Mouse (Mus musculus): Measurements from ENCODE around the gene Aldh1b1. TPM values are rescaled to one million over a fixed set of nuclear protein-coding genes. Genes with fewer than 3 reads are reported as not detected.
A peak's percentile ranks its signal among the peaks of the same experiment; 100 is the strongest.

Gene Aldh1b1
- polyA plus RNA-seq, 1 experiment from 2014 or later, result 25.7 TPM

- Histone ChIP-seq H3K27me3 (no peaks in the 10 kb centered on the region), H3K9me3 (no peaks in the 10 kb centered on the region), H3K9ac (replicated peaks) (peak overlapping the region; percentile 32), H3K27ac (replicated peaks) (peak overlapping the region; percentile 89), H3K4me1 (peaks cover 78% of the 10 kb centered on the region), H3K4me3 (0 out of 2 replicates have a peak overlapping the region, but pooled peaks have one; percentile 1), H3K4me2 (replicated peaks) (peak overlapping the region; percentile 31), H3K36me3 (no peaks in the 10 kb centered on the region)
- no peak for ATAC-seq (replicated peaks)
- WGBS, result under 1% methylated on average over 16 of the region's 16 CpGs
Observed at GRCm38 (mm10) chr4:45765121-45765564, 33.7 kb upstream of the Aldh1b1 start.

DNA sequence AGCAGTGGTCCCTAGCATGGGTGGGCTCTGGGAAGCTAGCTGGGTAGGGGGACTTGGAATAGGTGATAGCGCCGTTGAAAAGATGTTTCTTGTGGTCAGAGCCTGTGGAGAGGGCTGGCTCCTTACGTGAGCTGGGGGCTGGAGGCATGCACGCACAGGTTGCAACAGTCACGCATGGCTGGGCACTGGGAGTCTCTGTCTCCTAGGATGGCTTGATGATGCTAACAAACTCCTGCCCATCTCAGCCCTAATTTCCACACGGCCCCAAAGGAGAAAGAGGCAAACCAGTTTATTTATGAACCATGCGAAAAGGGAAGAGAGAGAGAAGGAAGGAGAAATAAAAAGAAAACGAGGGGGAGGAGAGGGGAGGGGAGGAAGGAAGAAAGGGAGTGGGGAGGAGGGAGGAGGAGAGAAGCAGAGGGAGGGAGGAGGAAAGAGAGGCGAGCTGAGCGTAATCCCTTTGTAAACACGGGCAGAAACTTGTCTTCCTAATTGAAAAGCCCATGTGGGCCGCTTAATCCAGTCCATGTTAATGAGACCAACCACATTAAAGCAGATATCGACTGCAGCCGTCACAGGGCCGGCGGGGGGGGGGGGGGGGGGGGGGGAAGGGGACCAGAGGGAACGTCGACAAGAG lies 33.1 kb upstream of the Aldh1b1 start:
- no peaks in the 10 kb centered on the region for H3K36me3 ChIP-seq
- peak overlapping the region; percentile 89 for H3K27ac ChIP-seq (replicated peaks)
- H3K27me3 ChIP-seq, result no peaks in the 10 kb centered on the region
- peaks cover 82% of the 10 kb centered on the region for H3K4me1 ChIP-seq
- 5% methylated on average over 12 of the region's 18 CpGs for WGBS
- H3K9ac ChIP-seq (replicated peaks), result peak overlapping the region; percentile 32
- ATAC-seq (replicated peaks), result no peak
- 0 out of 2 replicates have a peak overlapping the region, but pooled peaks have one; percentile 1 for H3K4me3 ChIP-seq
- H3K4me2 ChIP-seq (replicated peaks), result peak overlapping the region; percentile 31
- H3K9me3 ChIP-seq, result no peaks in the 10 kb centered on the region

DNA sequence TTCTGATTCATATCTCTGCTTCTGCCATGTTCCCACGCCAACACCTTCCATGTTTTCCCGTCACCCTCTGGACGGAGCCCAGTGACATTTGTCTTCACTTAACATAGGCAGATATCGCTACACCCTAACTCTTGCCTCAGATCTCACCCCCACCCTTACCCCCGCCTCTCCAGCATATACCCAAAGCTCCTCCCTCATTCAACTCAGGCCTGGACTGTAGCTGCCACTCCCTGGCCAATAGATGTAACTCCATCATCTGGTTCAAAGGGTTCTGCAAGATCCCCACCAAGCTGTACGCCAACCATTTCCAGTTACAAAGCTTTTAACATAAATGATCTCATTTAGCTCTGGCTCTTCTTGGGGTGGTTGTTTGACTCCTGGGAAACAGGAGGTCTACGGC lies 32.0 kb upstream of the Aldh1b1 start:
- ATAC-seq (replicated peaks), result no peak
- H3K27ac ChIP-seq (replicated peaks), result peak overlapping the region; percentile 89
- no peaks in the 10 kb centered on the region for H3K9me3 ChIP-seq
- H3K4me3 ChIP-seq, result no peak overlapping the region
- no peak overlapping the region for H3K9ac ChIP-seq (replicated peaks)
- H3K4me1 ChIP-seq, result peaks cover 93% of the 10 kb centered on the region
- no peak overlapping the region for H3K4me2 ChIP-seq (replicated peaks)
- no peaks in the 10 kb centered on the region for H3K36me3 ChIP-seq
- H3K27me3 ChIP-seq, result no peaks in the 10 kb centered on the region
- 82% methylated on average over 7 of the region's 7 CpGs for WGBS

GRCm38 (mm10) chr4:45767891-45768558 lies 30.8 kb upstream of the Aldh1b1 start:
- Histone ChIP-seq H3K27ac (replicated peaks) (peak overlapping the region; percentile 90), H3K9ac (replicated peaks) (no peak overlapping the region), H3K9me3 (no peaks in the 10 kb centered on the region), H3K27me3 (no peaks in the 10 kb centered on the region), H3K36me3 (no peaks in the 10 kb centered on the region), H3K4me3 (no peak overlapping the region), H3K4me1 (peaks cover 88% of the 10 kb centered on the region), H3K4me2 (replicated peaks) (no peak overlapping the region)
- WGBS, result 53% methylated on average over 11 of the region's 11 CpGs
- no peak for ATAC-seq (replicated peaks)

GRCm38 (mm10) chr4:45769141-45769540 lies 29.7 kb upstream of the Aldh1b1 start:
- H3K27ac ChIP-seq (replicated peaks), result peak overlapping the region; percentile 90

DNA sequence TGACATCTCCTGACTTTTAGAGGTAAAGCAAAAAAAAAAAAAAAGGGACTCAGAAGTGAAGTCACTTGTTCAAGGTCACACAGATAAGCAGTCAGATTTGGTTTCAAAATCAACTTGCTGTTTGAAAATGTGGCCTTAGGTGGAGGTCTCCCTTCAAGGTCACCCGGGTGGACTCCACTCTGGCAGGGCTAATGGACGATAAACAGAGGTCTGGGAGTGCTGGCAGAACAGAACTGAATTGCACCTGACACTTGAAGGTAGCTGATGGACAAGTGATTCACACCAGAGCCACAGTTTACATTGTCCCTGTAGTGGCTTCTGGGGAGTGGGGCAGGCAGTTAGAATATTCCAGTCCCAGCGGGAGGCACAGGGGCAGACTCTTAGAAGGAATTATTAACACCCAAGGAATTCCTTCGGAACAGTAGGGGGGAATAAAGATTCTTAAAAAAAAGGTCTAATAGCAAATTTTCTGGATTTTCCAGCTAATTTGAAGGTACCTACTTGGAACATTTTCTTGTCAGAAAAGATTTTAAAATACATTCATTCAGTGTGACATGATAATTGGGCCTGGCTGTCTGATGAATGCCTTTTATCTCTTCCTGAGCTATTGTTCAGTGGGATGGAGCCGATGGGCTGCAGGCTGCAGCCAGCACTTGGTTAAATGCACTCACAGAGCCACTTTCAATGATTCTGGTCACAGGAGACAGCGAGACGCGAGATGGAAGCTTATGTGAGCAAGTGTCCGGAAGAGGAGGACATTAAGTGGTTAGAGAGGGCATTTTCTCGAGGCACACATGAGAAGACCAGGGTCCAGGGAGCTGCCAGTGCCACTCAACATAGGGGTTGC lies 28.8 kb upstream of the Aldh1b1 start:
- no peaks in the 10 kb centered on the region for H3K9me3 ChIP-seq
- no peak overlapping the region; the same call in 1 of the 2 replicates for H3K4me2 ChIP-seq (replicated peaks)
- peaks cover 68% of the 10 kb centered on the region for H3K4me1 ChIP-seq
- H3K27ac ChIP-seq (replicated peaks), result peak overlapping the region; percentile 90
- no peak overlapping the region for H3K4me3 ChIP-seq
- no peaks in the 10 kb centered on the region for H3K36me3 ChIP-seq
- H3K27me3 ChIP-seq, result no peaks in the 10 kb centered on the region
- H3K9ac ChIP-seq (replicated peaks), result no peak overlapping the region
- 9% methylated on average over 10 of the region's 10 CpGs for WGBS
- no peak for ATAC-seq (replicated peaks)

More at GRCm38 (mm10) chr4:45769141-45769540, 29.7 kb upstream of the Aldh1b1 start:
- Histone ChIP-seq H3K36me3 (no peaks in the 10 kb centered on the region), H3K27me3 (no peaks in the 10 kb centered on the region), H3K9me3 (no peaks in the 10 kb centered on the region), H3K9ac (replicated peaks) (peak overlapping the region; percentile 11), H3K4me1 (peaks cover 77% of the 10 kb centered on the region), H3K4me3 (no peak overlapping the region), H3K4me2 (replicated peaks) (no peak overlapping the region)
- WGBS, result 22% methylated on average over 10 of the region's 10 CpGs
- no peak for ATAC-seq (replicated peaks)

- peak overlapping the region; percentile 90 for H3K27ac ChIP-seq (replicated peaks)
- H3K4me3 ChIP-seq, result no peak overlapping the region
- no peaks in the 10 kb centered on the region for H3K36me3 ChIP-seq
- ATAC-seq (replicated peaks), result peak; percentile 15; the same call in 1 of the 2 replicates
- H3K27me3 ChIP-seq, result no peaks in the 10 kb centered on the region
- H3K4me1 ChIP-seq, result peaks cover 62% of the 10 kb centered on the region
- WGBS, result 14% methylated on average over 4 of the region's 4 CpGs
- H3K9ac ChIP-seq (replicated peaks), result peak overlapping the region; percentile 38
- no peaks in the 10 kb centered on the region for H3K9me3 ChIP-seq
- H3K4me2 ChIP-seq (replicated peaks), result no peak overlapping the region; the same call in 1 of the 2 replicates
Observed at GRCm38 (mm10) chr4:45770638-45771033, 28.2 kb upstream of the Aldh1b1 start.

- Histone ChIP-seq H3K4me3 (no peak overlapping the region), H3K9me3 (no peaks in the 10 kb centered on the region), H3K4me2 (replicated peaks) (no peak overlapping the region; the same call in 1 of the 2 replicates), H3K36me3 (no peaks in the 10 kb centered on the region), H3K27ac (replicated peaks) (peak overlapping the region; percentile 90), H3K9ac (replicated peaks) (peak overlapping the region; percentile 38; the same call in 1 of the 2 replicates), H3K27me3 (no peaks in the 10 kb centered on the region), H3K4me1 (peaks cover 57% of the 10 kb centered on the region)
- 4% methylated on average over 8 of the region's 8 CpGs for WGBS
- ATAC-seq (replicated peaks), result no peak
Observed at GRCm38 (mm10) chr4:45771173-45771572, 27.6 kb upstream of the Aldh1b1 start.

DNA sequence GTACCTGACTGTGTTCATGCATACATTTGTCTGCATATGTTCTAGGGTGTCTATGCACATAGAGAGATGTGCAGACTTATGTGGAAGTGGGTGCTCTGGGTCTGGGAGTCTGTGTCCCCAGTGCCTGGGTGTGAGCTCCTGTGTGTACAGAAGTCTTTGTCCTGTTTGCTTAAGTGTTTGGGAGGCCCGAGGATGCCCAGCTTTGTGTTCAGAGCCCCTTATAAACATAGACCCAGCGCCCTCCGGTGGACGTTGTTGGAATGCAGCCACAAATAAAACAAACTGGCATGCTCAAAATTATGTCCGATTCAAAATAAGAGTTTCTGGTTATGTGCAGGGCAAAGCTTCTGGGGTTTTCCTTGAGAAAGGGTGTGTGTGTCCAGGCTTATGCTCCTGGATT lies 27.2 kb upstream of the Aldh1b1 start:
- no peak overlapping the region; the same call in 1 of the 2 replicates for H3K4me2 ChIP-seq (replicated peaks)
- H3K27me3 ChIP-seq, result no peaks in the 10 kb centered on the region
- WGBS, result under 1% methylated on average over 5 of the region's 5 CpGs
- H3K9ac ChIP-seq (replicated peaks), result peak overlapping the region; percentile 38; the same call in 1 of the 2 replicates
- H3K4me3 ChIP-seq, result no peak overlapping the region
- peak overlapping the region; percentile 90 for H3K27ac ChIP-seq (replicated peaks)
- H3K9me3 ChIP-seq, result no peaks in the 10 kb centered on the region
- H3K36me3 ChIP-seq, result no peaks in the 10 kb centered on the region
- peak; percentile 75 for ATAC-seq (replicated peaks)
- peaks cover 52% of the 10 kb centered on the region for H3K4me1 ChIP-seq

DNA sequence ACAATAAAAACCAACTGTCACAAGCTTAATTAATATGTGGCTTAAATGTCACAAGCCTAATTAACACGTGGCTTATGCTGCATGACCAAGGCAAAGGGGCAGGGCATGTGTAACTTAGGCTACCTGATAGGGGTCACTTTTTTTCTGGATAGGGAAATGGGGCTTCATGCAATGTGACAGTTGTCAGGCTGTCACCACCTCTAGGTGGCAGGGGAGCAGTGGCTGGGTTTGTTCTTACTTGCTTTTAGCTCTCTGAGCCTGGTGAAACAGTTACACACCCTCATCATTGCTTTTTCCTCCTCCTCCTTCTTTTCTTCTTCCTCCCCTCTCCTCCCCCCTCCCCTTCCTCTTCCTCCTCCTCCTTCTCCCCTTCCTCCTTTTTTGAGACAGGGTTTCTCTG lies 15.2 kb upstream of the Aldh1b1 start:
- H3K36me3 ChIP-seq, result no peaks in the 10 kb centered on the region
- H3K27me3 ChIP-seq, result no peaks in the 10 kb centered on the region
- no peak overlapping the region for H3K4me2 ChIP-seq (replicated peaks)
- ATAC-seq (replicated peaks), result no peak
- no peak overlapping the region for H3K9ac ChIP-seq (replicated peaks)
- no peaks in the 10 kb centered on the region for H3K9me3 ChIP-seq
- 51% methylated on average over 1 of the region's 1 CpGs for WGBS
- H3K27ac ChIP-seq (replicated peaks), result no peak overlapping the region
- peaks cover 6% of the 10 kb centered on the region; the same call in 1 of the 2 replicates for H3K4me1 ChIP-seq
- no peak overlapping the region for H3K4me3 ChIP-seq

GRCm38 (mm10) chr4:45785959-45786358 lies 12.9 kb upstream of the Aldh1b1 start:
- 22% methylated on average over 2 of the region's 2 CpGs for WGBS
- no peak overlapping the region for H3K4me2 ChIP-seq (replicated peaks)
- H3K9me3 ChIP-seq, result no peaks in the 10 kb centered on the region
- no peaks in the 10 kb centered on the region for H3K27me3 ChIP-seq
- no peaks in the 10 kb centered on the region for H3K36me3 ChIP-seq
- no peak overlapping the region for H3K9ac ChIP-seq (replicated peaks)
- H3K4me3 ChIP-seq, result no peak overlapping the region
- peaks cover 18% of the 10 kb centered on the region for H3K4me1 ChIP-seq
- ATAC-seq (replicated peaks), result peak; percentile 48; the same call in 1 of the 2 replicates
- H3K27ac ChIP-seq (replicated peaks), result 0 out of 2 replicates have a peak overlapping the region, but pooled peaks have one; percentile 23
